Comparison of ENCODE assay signal across 17 mouse cellular contexts in the genomic region with DNA sequence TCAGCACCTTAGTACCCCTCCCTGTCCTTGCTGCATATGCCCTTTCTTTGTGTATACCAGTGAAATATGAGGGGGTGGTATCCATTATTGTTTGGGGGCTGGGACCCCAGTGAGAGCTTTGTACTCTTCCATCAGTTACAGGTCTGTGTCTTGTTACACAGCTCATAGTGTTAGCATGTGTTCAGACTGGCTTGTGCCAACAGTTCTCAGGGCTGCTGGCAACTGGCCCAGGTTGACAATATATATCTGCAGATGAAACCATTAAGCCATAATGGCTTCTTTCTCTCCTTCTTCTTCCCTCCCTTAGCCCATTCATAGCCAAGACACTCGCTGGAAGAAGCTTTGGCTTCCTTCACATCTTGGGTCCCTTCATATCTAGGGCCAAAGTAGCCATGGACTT.
DNase-seq lines count a peak whose midpoint lies in the region; ATAC-seq and TF ChIP-seq lines count a peak whose summit lies in the region.
"Had no signal": no experiment of that assay in that cellular context is flagged by ENCODE, and none has a peak within 500 bp of the region (broad histone marks: within the 10 kb centered on the region; RNA-seq: fewer than 3 reads in every experiment).

No protein-coding gene starts in this region.

- peaks cover 12% of the 10 kb centered on the region for H3K4me1 ChIP-seq in embryonic facial prominence, embryonic 14.5 days (ENCODE audit: control insufficient read depth, insufficient read depth, low read length)
- H3K4me1 ChIP-seq in embryonic facial prominence, embryonic 10.5 days: peaks cover 26% of the 10 kb centered on the region
- no peaks in the 10 kb centered on the region; the same call in none of the 2 replicates for H3K4me1 ChIP-seq in limb, embryonic 14.5 days (ENCODE audit: control insufficient read depth, insufficient read depth, low read length)
- H3K4me1 ChIP-seq in limb, embryonic 10.5 days: peaks cover 14% of the 10 kb centered on the region; the same call in 1 of the 2 replicates

- H3K9ac ChIP-seq in embryonic facial prominence, embryonic 14.5 days (ENCODE audit: low read depth, low read length): no peak overlapping the region
- H3K9ac ChIP-seq in limb, embryonic 14.5 days (ENCODE audit: low read depth, low read length, severe bottlenecking): no peak overlapping the region
- H3K9ac ChIP-seq: embryonic facial prominence, embryonic 15.5 days; forebrain, embryonic 15.5 days; limb, embryonic 13.5 days; midbrain, embryonic 12.5 days had no signal

- 79% methylated on average over 1 of the region's 1 CpGs for WGBS in embryonic facial prominence, embryonic 14.5 days
- WGBS in embryonic facial prominence, embryonic 10.5 days: 78% methylated on average over 1 of the region's 1 CpGs
- WGBS in limb, embryonic 14.5 days: 58% methylated on average over 1 of the region's 1 CpGs
- WGBS in limb, embryonic 10.5 days: 75% methylated on average over 1 of the region's 1 CpGs

- no peak for TF ChIP-seq POLR2A in limb, embryonic 14.5 days (IDR thresholded peaks at IDR 0.05; ENCODE audit: borderline replicate concordance, extremely low read depth, insufficient read depth, insufficient read length)

- no peak; the same call in 1 of the 2 replicates for ATAC-seq in embryonic facial prominence, embryonic 14.5 days (ENCODE audit: low read depth)
- ATAC-seq in limb, embryonic 14.5 days (ENCODE audit: low FRiP score, low read depth): no peak
- ATAC-seq: forebrain, embryonic 15.5 days; inflammation-experienced regulatory T-cells, adult 6 months; Patski had no signal

- H3K4me3 ChIP-seq in embryonic facial prominence, embryonic 14.5 days (ENCODE audit: low read depth, low read length): no peak overlapping the region
- no peak overlapping the region for H3K4me3 ChIP-seq in embryonic facial prominence, embryonic 10.5 days
- no peak overlapping the region for H3K4me3 ChIP-seq in limb, embryonic 14.5 days (replicated peaks; ENCODE audit: low read length)
- H3K4me3 ChIP-seq in limb, embryonic 10.5 days: no peak overlapping the region
- H3K4me3 ChIP-seq: embryonic facial prominence, embryonic 15.5 days; forebrain, embryonic 15.5 days; gastrocnemius, adult 2 months; heart, adult 2 months; limb, embryonic 13.5 days; midbrain, embryonic 12.5 days had no signal

- DNase-seq in embryonic facial prominence, embryonic 14.5 days (ENCODE audit: low spot score): peak; percentile 61
- DNase-seq in embryonic facial prominence, embryonic 10.5 days (ENCODE audit: low spot score): no peak
- DNase-seq in limb, embryonic 14.5 days (ENCODE audit: low spot score): peak; percentile 44
- DNase-seq in limb, embryonic 10.5 days (ENCODE audit: low spot score): no peak
- DNase-seq in NIH3T3 (ENCODE audit: low read depth): peak; percentile 3
- peak; percentile 89 to 91 for DNase-seq in cerebellum, postnatal 10 days
- DNase-seq in gastrocnemius, postnatal 4 days (ENCODE audit: low spot score in 2 of 2): no peak
- DNase-seq in spleen, postnatal 36 days (ENCODE audit: low spot score in 2 of 2): no peak
- DNase-seq: gastrocnemius, adult 2 months; heart, adult 2 months; lung, postnatal 4 days had no signal

- H3K27ac ChIP-seq in embryonic facial prominence, embryonic 14.5 days (replicated peaks; ENCODE audit: low read depth, low read length): no peak overlapping the region
- H3K27ac ChIP-seq in embryonic facial prominence, embryonic 10.5 days (replicated peaks): no peak overlapping the region
- H3K27ac ChIP-seq in limb, embryonic 14.5 days (replicated peaks; ENCODE audit: low read depth, low read length): no peak overlapping the region
- no peak overlapping the region for H3K27ac ChIP-seq in limb, embryonic 10.5 days
- H3K27ac ChIP-seq: embryonic facial prominence, embryonic 15.5 days; forebrain, embryonic 15.5 days; gastrocnemius, adult 2 months; heart, adult 2 months; limb, embryonic 13.5 days; midbrain, embryonic 12.5 days had no signal

- no peak overlapping the region for H3K4me2 ChIP-seq in embryonic facial prominence, embryonic 14.5 days (ENCODE audit: low read depth, low read length)
- no peak overlapping the region for H3K4me2 ChIP-seq in limb, embryonic 14.5 days (replicated peaks; ENCODE audit: low read depth, low read length, severe bottlenecking)
- H3K4me2 ChIP-seq: embryonic facial prominence, embryonic 15.5 days; forebrain, embryonic 15.5 days; limb, embryonic 13.5 days; midbrain, embryonic 12.5 days had no signal

- H3K36me3 ChIP-seq in embryonic facial prominence, embryonic 14.5 days (ENCODE audit: control insufficient read depth, insufficient read depth, low read length): no peaks in the 10 kb centered on the region
- no peaks in the 10 kb centered on the region for H3K36me3 ChIP-seq in embryonic facial prominence, embryonic 10.5 days (replicated peaks)
- no peaks in the 10 kb centered on the region for H3K36me3 ChIP-seq in limb, embryonic 14.5 days (ENCODE audit: control insufficient read depth, insufficient read depth, low read length)
- H3K36me3 ChIP-seq in limb, embryonic 10.5 days: no peaks in the 10 kb centered on the region
- H3K36me3 ChIP-seq: embryonic facial prominence, embryonic 15.5 days; forebrain, embryonic 15.5 days; limb, embryonic 13.5 days; midbrain, embryonic 12.5 days had no signal

- H3K27me3 ChIP-seq in embryonic facial prominence, embryonic 14.5 days (replicated peaks; ENCODE audit: control insufficient read depth, insufficient read depth, low read length): no peaks in the 10 kb centered on the region
- no peaks in the 10 kb centered on the region; the same call in 1 of the 2 replicates for H3K27me3 ChIP-seq in embryonic facial prominence, embryonic 10.5 days (replicated peaks; ENCODE audit: low read depth, poor library complexity, severe bottlenecking)
- H3K27me3 ChIP-seq in limb, embryonic 14.5 days (ENCODE audit: control insufficient read depth, insufficient read depth, low read length): no peaks in the 10 kb centered on the region
- H3K27me3 ChIP-seq in limb, embryonic 10.5 days (ENCODE audit: low read depth, poor library complexity, severe bottlenecking): no peaks in the 10 kb centered on the region
- H3K27me3 ChIP-seq: embryonic facial prominence, embryonic 15.5 days; forebrain, embryonic 15.5 days; limb, embryonic 13.5 days had no signal

- no peaks in the 10 kb centered on the region for H3K9me3 ChIP-seq in embryonic facial prominence, embryonic 14.5 days (ENCODE audit: control insufficient read depth, low read length)
- no peaks in the 10 kb centered on the region for H3K9me3 ChIP-seq in embryonic facial prominence, embryonic 10.5 days
- no peaks in the 10 kb centered on the region for H3K9me3 ChIP-seq in limb, embryonic 14.5 days (ENCODE audit: control insufficient read depth, low read length)
- H3K9me3 ChIP-seq in limb, embryonic 10.5 days (replicated peaks): no peaks in the 10 kb centered on the region
- H3K9me3 ChIP-seq: embryonic facial prominence, embryonic 15.5 days; forebrain, embryonic 15.5 days; limb, embryonic 13.5 days; midbrain, embryonic 12.5 days had no signal

Comparison
In these comparisons a context has a peak if more than half of its experiments do, and no peak if none do; other contexts are left out.
1. DNase-seq: peak in embryonic facial prominence, embryonic 14.5 days (single experiment), limb, embryonic 14.5 days (single experiment), NIH3T3 (single experiment) and cerebellum, postnatal 10 days (2 of 2); none in embryonic facial prominence, embryonic 10.5 days (single experiment), limb, embryonic 10.5 days (single experiment), gastrocnemius, postnatal 4 days (0 of 2) and spleen, postnatal 36 days (0 of 2).